Mouse (Mus musculus): ENCODE data around the gene Pik3r2.

DNA sequence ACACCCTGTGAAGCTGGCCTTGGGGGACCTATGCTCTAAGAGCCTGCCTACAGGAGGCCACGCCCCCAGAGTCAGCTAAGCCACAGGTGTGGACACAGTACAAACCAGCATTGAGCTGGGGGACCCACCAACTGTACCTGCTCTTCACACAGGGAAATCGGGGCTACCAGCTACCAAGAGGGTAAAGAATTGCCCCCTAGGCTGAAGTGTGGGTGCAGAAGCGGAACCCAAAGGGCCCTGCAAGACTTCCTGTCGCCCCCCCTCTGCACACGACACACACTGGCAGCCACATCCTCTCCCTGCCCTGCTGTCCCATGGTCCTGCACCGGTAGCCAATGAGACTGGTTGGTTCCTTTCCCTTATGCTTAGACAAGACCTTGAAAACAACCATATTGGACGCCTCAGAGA is 14.8 kb upstream of the Pik3r2 start:
- TF ChIP-seq CTCF (IDR thresholded peaks at IDR 0.05) (no peak), EP300 (IDR thresholded peaks at IDR 0.05) (no peak)

All from lung, postnatal 0 days (tissue).